Mouse (Mus musculus): ENCODE measurements around the gene Myo19. TPM values are rescaled to one million over a fixed set of nuclear protein-coding genes. Genes with fewer than 3 reads are reported as not detected.
"Not testable (repeated sequence)": the region's sequence is repeated elsewhere in the genome, so short reads cannot be mapped to it uniquely, and the experiment has no call there.

The Myo19 gene
- polyA plus RNA-seq, 1 experiment from 2014 or later = 6.6 TPM

DNA sequence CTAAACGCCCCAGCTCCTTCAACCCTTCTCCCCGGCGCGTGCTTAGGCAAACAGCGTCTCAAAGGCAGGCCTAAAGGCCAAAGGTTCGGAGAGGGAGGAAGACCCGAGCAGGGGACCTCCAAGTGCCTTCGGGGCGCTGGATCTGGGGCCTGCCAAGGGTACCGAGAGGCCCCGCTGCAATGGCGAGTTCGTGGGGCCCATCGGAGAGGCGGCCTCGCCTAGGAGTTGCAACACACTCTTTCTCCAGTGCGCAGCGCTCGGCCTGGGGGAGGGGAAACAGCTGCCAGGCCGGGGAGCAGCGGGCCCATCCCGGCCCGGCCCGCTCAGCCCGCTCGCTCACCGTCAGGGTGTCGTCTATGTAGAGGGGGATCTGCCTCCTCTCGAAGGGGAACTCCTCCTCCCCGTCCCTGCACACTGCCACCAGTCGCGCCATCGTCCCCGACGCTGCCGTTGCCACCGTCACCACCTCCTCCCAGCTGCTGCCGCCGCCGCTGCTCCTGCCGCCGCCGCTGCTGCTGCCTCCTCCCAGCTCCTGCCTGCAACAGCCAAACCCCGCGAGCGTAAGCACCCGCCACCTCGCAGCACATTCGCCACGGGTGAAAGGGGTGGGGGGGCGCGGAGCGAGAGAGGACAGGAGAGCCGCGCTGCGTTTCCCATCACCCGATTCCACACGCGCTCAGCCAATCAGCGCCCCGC is 10.3 kb upstream of the Myo19 start:
- no peaks in the 10 kb centered on the region for H3K27me3 ChIP-seq (ENCODE audit: control insufficient read depth, insufficient read depth, low read length)
- ATAC-seq (replicated peaks; ENCODE audit: extremely low read depth, insufficient read depth, low FRiP score) = peak; percentile 77
- no peaks in the 10 kb centered on the region for H3K9me3 ChIP-seq (replicated peaks; ENCODE audit: control insufficient read depth, low read length)
- peak overlapping the region; percentile 98 for H3K4me3 ChIP-seq (ENCODE audit: low read length)
- peak overlapping the region; percentile 96 for H3K27ac ChIP-seq (ENCODE audit: low read length)
- under 1% methylated on average over 61 of the region's 61 CpGs for WGBS
- no peaks in the 10 kb centered on the region for H3K36me3 ChIP-seq (ENCODE audit: control insufficient read depth, insufficient read depth)
- H3K9ac ChIP-seq (ENCODE audit: low read length) = peak overlapping the region; percentile 96
- H3K4me1 ChIP-seq (ENCODE audit: control insufficient read depth, insufficient read depth, low read length) = peaks cover 22% of the 10 kb centered on the region
- peak overlapping the region; percentile 88 for H3K4me2 ChIP-seq (ENCODE audit: low read depth, low read length)

- Histone ChIP-seq H3K27me3 (ENCODE audit: control insufficient read depth, insufficient read depth, low read length) (no peaks in the 10 kb centered on the region), H3K9me3 (replicated peaks; ENCODE audit: control insufficient read depth, low read length) (no peaks in the 10 kb centered on the region), H3K4me3 (ENCODE audit: low read length) (peak within 1 kb of the TSS; percentile 98), H3K9ac (ENCODE audit: low read length) (peak within 1 kb of the TSS; percentile 96), H3K4me1 (ENCODE audit: control insufficient read depth, insufficient read depth, low read length) (peaks cover 22% of the 10 kb centered on the region), H3K4me2 (ENCODE audit: low read depth, low read length) (peak within 1 kb of the TSS; percentile 88), H3K27ac (ENCODE audit: low read length) (peak within 1 kb of the TSS; percentile 100), H3K36me3 (ENCODE audit: control insufficient read depth, insufficient read depth) (no peaks in the 10 kb centered on the region)
- ATAC-seq (replicated peaks; ENCODE audit: extremely low read depth, insufficient read depth, low FRiP score) = peak; percentile 87
- 1% methylated on average over 58 of the region's 62 CpGs for WGBS
These were observed 9.5 kb upstream of the Myo19 start, which contains the start of gene Ggnbp2 for GRCm38 (mm10) chr11:84870337-84871043. Ggnbp2 (minus strand) TSS chr11:84870817.

DNA sequence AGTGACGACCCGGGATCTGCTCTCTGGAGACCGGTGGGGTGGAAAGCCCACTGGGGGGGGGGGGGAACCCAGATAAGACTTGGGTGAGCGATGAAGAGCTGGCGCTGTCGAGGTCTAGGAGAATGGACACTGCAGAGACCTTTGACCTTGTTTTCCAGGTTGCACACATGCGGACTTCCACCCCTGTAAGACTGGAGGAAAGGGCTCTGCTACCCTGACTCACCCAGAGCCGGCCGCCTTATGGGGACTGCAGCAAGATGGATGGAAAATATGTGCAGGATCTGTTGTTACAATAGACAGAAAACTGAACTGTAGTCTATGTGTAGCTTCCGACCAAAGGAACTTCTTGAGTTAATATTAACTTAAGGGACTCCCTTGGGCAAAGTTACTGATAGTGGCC is 8.9 kb upstream of the Myo19 start:
- 0% methylated on average over 10 of the region's 10 CpGs for WGBS
- H3K27ac ChIP-seq (ENCODE audit: low read length) = peak overlapping the region; percentile 100

GRCm38 (mm10) chr11:84871548-84872069 is 8.3 kb upstream of the Myo19 start:
- H3K4me3 ChIP-seq (ENCODE audit: low read length) = peak overlapping the region; percentile 98
- H3K27ac ChIP-seq (ENCODE audit: low read length) = peak overlapping the region; percentile 100
- peak overlapping the region; percentile 78 for H3K4me2 ChIP-seq (ENCODE audit: low read depth, low read length)
- WGBS = 70% methylated on average over 4 of the region's 4 CpGs
- H3K36me3 ChIP-seq (ENCODE audit: control insufficient read depth, insufficient read depth) = no peaks in the 10 kb centered on the region
- no peak for ATAC-seq (replicated peaks; ENCODE audit: extremely low read depth, insufficient read depth, low FRiP score)
- no peaks in the 10 kb centered on the region for H3K9me3 ChIP-seq (replicated peaks; ENCODE audit: control insufficient read depth, low read length)
- H3K27me3 ChIP-seq (ENCODE audit: control insufficient read depth, insufficient read depth, low read length) = no peaks in the 10 kb centered on the region
- H3K9ac ChIP-seq (ENCODE audit: low read length) = peak overlapping the region; percentile 94
- peaks cover 17% of the 10 kb centered on the region for H3K4me1 ChIP-seq (ENCODE audit: control insufficient read depth, insufficient read depth, low read length)

More for the DNA sequence above, 8.9 kb upstream of the Myo19 start:
- H3K4me2 ChIP-seq (ENCODE audit: low read depth, low read length) = peak overlapping the region; percentile 78
- H3K36me3 ChIP-seq (ENCODE audit: control insufficient read depth, insufficient read depth) = no peaks in the 10 kb centered on the region
- no peaks in the 10 kb centered on the region for H3K27me3 ChIP-seq (ENCODE audit: control insufficient read depth, insufficient read depth, low read length)
- H3K9ac ChIP-seq (ENCODE audit: low read length) = peak overlapping the region; percentile 94
- ATAC-seq (replicated peaks; ENCODE audit: extremely low read depth, insufficient read depth, low FRiP score) = peak; percentile 14
- H3K4me3 ChIP-seq (ENCODE audit: low read length) = peak overlapping the region; percentile 98
- peaks cover 20% of the 10 kb centered on the region for H3K4me1 ChIP-seq (ENCODE audit: control insufficient read depth, insufficient read depth, low read length)
- no peaks in the 10 kb centered on the region for H3K9me3 ChIP-seq (replicated peaks; ENCODE audit: control insufficient read depth, low read length)

- H3K27me3 ChIP-seq (ENCODE audit: control insufficient read depth, insufficient read depth, low read length) = no peaks in the 10 kb centered on the region
- H3K27ac ChIP-seq (ENCODE audit: low read length) = no peak overlapping the region
- H3K9ac ChIP-seq (ENCODE audit: low read length) = no peak overlapping the region
- peaks cover 12% of the 10 kb centered on the region for H3K4me1 ChIP-seq (ENCODE audit: control insufficient read depth, insufficient read depth, low read length)
- H3K4me2 ChIP-seq (ENCODE audit: low read depth, low read length) = no peak overlapping the region
- H3K4me3 ChIP-seq (ENCODE audit: low read length) = no peak overlapping the region
- no peak for ATAC-seq (replicated peaks; ENCODE audit: extremely low read depth, insufficient read depth, low FRiP score)
- WGBS = 78% methylated on average over 1 of the region's 1 CpGs
- no peaks in the 10 kb centered on the region for H3K9me3 ChIP-seq (replicated peaks; ENCODE audit: control insufficient read depth, low read length)
- no peaks in the 10 kb centered on the region for H3K36me3 ChIP-seq (ENCODE audit: control insufficient read depth, insufficient read depth)
These were observed 6.7 kb upstream of the Myo19 start for GRCm38 (mm10) chr11:84873042-84873833.

DNA sequence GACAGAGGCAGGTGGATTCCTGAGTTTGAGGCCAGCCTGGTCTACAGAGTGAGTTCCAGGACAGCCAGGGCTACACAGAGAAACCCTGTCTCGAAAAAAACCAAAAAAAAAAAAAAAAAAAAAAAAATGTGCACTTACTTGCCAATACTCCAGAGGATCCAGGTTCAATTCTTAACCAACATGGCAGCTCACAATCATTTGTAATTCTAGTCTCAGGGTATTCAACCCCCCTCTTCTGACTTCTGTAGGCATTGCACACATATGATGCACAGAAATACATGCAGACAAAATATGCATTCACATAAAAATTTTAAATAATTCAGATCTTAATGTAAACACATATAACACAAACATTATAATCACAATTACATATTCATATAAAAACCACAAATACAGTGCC is 3.9 kb upstream of the Myo19 start:
- no CpG with 5 or more reads among the region's 1 CpGs for WGBS
- not testable (repeated sequence) for H3K9me3 ChIP-seq (replicated peaks; ENCODE audit: control insufficient read depth, low read length); ATAC-seq (replicated peaks; ENCODE audit: extremely low read depth, insufficient read depth, low FRiP score); H3K4me3 ChIP-seq (ENCODE audit: low read length); H3K4me2 ChIP-seq (ENCODE audit: low read depth, low read length); H3K27me3 ChIP-seq (ENCODE audit: control insufficient read depth, insufficient read depth, low read length); H3K27ac ChIP-seq (ENCODE audit: low read length); H3K9ac ChIP-seq (ENCODE audit: low read length); H3K36me3 ChIP-seq (ENCODE audit: control insufficient read depth, insufficient read depth)
- peaks cover 13% of the 10 kb centered on the region for H3K4me1 ChIP-seq (ENCODE audit: control insufficient read depth, insufficient read depth, low read length)

GRCm38 (mm10) chr11:84879007-84879771 is 759 bp upstream of the Myo19 start:
- H3K4me1 ChIP-seq (ENCODE audit: control insufficient read depth, insufficient read depth, low read length) = peaks cover 14% of the 10 kb centered on the region
- H3K9me3 ChIP-seq (replicated peaks; ENCODE audit: control insufficient read depth, low read length) = no peaks in the 10 kb centered on the region
- H3K27ac ChIP-seq (ENCODE audit: low read length) = peak overlapping the region; percentile 98
- peaks cover 10% of the 10 kb centered on the region for H3K36me3 ChIP-seq (ENCODE audit: control insufficient read depth, insufficient read depth)
- H3K9ac ChIP-seq (ENCODE audit: low read length) = peak overlapping the region; percentile 95
- no peak for ATAC-seq (replicated peaks; ENCODE audit: extremely low read depth, insufficient read depth, low FRiP score)
- WGBS = 21% methylated on average over 7 of the region's 7 CpGs
- peak overlapping the region; percentile 95 for H3K4me3 ChIP-seq (ENCODE audit: low read length)
- no peaks in the 10 kb centered on the region for H3K27me3 ChIP-seq (ENCODE audit: control insufficient read depth, insufficient read depth, low read length)
- peak overlapping the region; percentile 97 for H3K4me2 ChIP-seq (ENCODE audit: low read depth, low read length)

DNA sequence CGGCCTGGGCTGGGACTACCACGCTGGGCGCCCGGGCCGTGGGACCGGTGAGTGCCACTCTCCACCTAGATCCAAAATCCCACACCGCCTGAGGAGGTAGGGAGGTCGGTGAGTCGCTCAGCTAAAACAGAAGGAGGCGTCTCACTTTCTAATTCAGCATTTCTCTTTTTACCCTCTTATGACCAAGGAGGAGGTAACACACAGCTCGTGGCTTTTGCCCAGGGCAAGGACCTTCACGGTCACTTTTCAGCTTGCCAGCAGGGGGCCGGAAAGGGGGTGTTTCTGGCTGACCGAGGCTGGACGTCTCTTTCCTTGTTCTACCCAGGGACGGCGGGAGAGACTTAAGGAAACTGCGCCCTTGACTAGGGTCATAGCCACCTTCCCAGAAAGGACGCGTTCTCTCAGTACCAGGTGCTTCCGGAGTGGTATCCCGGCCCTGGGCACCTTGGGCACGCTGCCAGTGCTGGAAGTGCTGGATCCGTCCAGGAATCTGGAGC is 565 bp downstream of the Myo19 start:
- peak; percentile 67 for ATAC-seq (replicated peaks; ENCODE audit: extremely low read depth, insufficient read depth, low FRiP score)
- Histone ChIP-seq H3K9me3 (replicated peaks; ENCODE audit: control insufficient read depth, low read length) (no peaks in the 10 kb centered on the region), H3K36me3 (ENCODE audit: control insufficient read depth, insufficient read depth) (peaks cover 21% of the 10 kb centered on the region), H3K4me1 (ENCODE audit: control insufficient read depth, insufficient read depth, low read length) (peaks cover 14% of the 10 kb centered on the region), H3K4me3 (ENCODE audit: low read length) (peak overlapping the region; percentile 95), H3K4me2 (ENCODE audit: low read depth, low read length) (peak overlapping the region; percentile 97), H3K27me3 (ENCODE audit: control insufficient read depth, insufficient read depth, low read length) (no peaks in the 10 kb centered on the region), H3K27ac (ENCODE audit: low read length) (peak overlapping the region; percentile 98), H3K9ac (ENCODE audit: low read length) (peak overlapping the region; percentile 95)
- under 1% methylated on average over 24 of the region's 24 CpGs for WGBS

Measured in heart, embryonic 16.5 days (tissue).